ENCODE assay signal across 27 mouse cellular contexts in the genomic region with DNA sequence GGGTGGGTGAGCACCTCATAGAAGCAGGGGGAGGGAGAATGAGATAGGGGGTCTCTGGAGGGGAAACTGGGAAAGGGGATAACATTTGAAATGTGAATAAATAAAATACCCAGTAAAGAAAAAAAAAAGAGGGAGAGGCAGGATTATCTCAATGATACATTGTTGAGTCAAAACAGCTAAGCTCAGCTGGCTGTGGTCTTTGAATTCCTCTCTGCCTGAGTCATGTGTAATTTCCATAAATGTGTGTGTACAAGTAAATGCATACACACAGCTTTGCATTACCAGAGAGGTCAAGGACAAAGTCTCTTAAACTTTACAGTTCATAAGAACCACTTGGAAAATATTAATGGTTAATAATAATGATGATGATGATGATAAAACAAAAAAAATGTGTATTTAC.
"Had no signal": no experiment of that assay in that cellular context is flagged by ENCODE, and none has a peak within 500 bp of the region (broad histone marks: within the 10 kb centered on the region; RNA-seq: fewer than 3 reads in every experiment).

No protein-coding gene starts in this region.

- H3K4me3 ChIP-seq: heart, embryonic 13.5 days; heart, embryonic 15.5 days; hindbrain, embryonic 10.5 days; hindbrain, embryonic 12.5 days; intestine, embryonic 15.5 days; layer of hippocampus, adult 2 months; left cerebral cortex, adult 2 months; limb, embryonic 13.5 days; limb, embryonic 15.5 days; liver, embryonic 12.5 days had no signal

- DNase-seq: gastrocnemius, postnatal 10 days; gastrocnemius, postnatal 25 days; heart, adult 18-20 months; heart, postnatal 10 days; heart, postnatal 4 days; kidney, adult 18-20 months; kidney, adult 8-10 months; kidney, postnatal 10 days; kidney, postnatal 25 days; kidney, postnatal 4 days; left cerebral cortex, postnatal 4 days had no signal

- H3K36me3 ChIP-seq: heart, embryonic 13.5 days; heart, embryonic 15.5 days; hindbrain, embryonic 10.5 days; hindbrain, embryonic 12.5 days; intestine, embryonic 15.5 days; limb, embryonic 13.5 days; limb, embryonic 15.5 days; liver, embryonic 12.5 days had no signal

- H3K9me3 ChIP-seq: heart, embryonic 13.5 days; heart, embryonic 15.5 days; hindbrain, embryonic 10.5 days; hindbrain, embryonic 12.5 days; intestine, embryonic 15.5 days; limb, embryonic 13.5 days; limb, embryonic 15.5 days; liver, embryonic 12.5 days had no signal

- ATAC-seq: hindbrain, embryonic 16.5 days; inflammation-experienced regulatory T-cells, adult 6 months; intestine, postnatal 0 days; liver, embryonic 12.5 days had no signal

- H3K27me3 ChIP-seq: heart, embryonic 13.5 days; heart, embryonic 15.5 days; hindbrain, embryonic 12.5 days; intestine, embryonic 15.5 days; limb, embryonic 13.5 days; limb, embryonic 15.5 days; liver, embryonic 12.5 days had no signal

- H3K27ac ChIP-seq: heart, embryonic 13.5 days; heart, embryonic 15.5 days; hindbrain, embryonic 10.5 days; hindbrain, embryonic 12.5 days; hindbrain, embryonic 14.5 days; intestine, embryonic 15.5 days; layer of hippocampus, adult 2 months; left cerebral cortex, adult 2 months; limb, embryonic 13.5 days; limb, embryonic 15.5 days; liver, embryonic 12.5 days; liver, embryonic 14.5 days had no signal

- H3K4me2 ChIP-seq: heart, embryonic 11.5 days; heart, embryonic 13.5 days; heart, embryonic 15.5 days; hindbrain, embryonic 12.5 days; hindbrain, embryonic 14.5 days; intestine, embryonic 15.5 days; limb, embryonic 13.5 days; limb, embryonic 15.5 days; liver, embryonic 12.5 days had no signal

- H3K4me1 ChIP-seq: hindbrain, embryonic 10.5 days; liver, embryonic 12.5 days had no signal

- H3K9ac ChIP-seq: heart, embryonic 13.5 days; heart, embryonic 15.5 days; hindbrain, embryonic 12.5 days; hindbrain, embryonic 14.5 days; intestine, embryonic 15.5 days; limb, embryonic 13.5 days; limb, embryonic 15.5 days; liver, embryonic 12.5 days; liver, embryonic 14.5 days had no signal
